Mouse (Mus musculus) urinary bladder, adult 2 months (tissue): ENCODE measurements around the gene Lemd2. TPM values are rescaled to one million over a fixed set of nuclear protein-coding genes. Genes with fewer than 3 reads are reported as not detected.

Source experiments
- DNase-seq: peaks from one replicate; pipeline ENCODE4 v3.0.0; 2022; ENCODE audit warnings: low spot score
- polyA plus RNA-seq: library from polyadenylated mRNA; depleted of rRNA; stranded (reverse); fragments of >200 nt; gene quantifications from 2 replicates; pipeline ENCODE4 v1.2.3, GENCODE M21; 2012; rRNA removed

The Lemd2 gene
- polyA plus RNA-seq, 1 experiment = 65.6 TPM

DNA sequence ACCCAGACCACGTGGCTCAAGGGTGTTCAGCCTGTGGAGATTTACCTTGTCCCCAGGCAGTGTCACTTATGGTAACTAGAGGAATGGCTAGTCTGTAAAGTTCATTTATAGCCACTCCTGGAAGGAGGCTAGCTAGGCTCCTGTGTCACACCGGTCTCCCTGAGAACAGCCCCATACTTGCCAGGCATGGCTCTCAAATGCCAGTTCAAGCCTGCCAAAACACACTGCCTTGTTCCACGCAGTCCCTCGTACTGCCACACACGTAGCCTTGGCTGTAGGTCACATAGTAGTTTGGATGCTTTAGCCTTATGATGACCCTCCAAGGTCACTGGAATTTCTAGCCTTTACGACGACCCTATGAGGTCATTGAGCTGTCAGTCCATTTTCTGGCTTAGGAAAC lies 45.1 kb downstream of the Lemd2 start:
- no peak for DNase-seq

DNA sequence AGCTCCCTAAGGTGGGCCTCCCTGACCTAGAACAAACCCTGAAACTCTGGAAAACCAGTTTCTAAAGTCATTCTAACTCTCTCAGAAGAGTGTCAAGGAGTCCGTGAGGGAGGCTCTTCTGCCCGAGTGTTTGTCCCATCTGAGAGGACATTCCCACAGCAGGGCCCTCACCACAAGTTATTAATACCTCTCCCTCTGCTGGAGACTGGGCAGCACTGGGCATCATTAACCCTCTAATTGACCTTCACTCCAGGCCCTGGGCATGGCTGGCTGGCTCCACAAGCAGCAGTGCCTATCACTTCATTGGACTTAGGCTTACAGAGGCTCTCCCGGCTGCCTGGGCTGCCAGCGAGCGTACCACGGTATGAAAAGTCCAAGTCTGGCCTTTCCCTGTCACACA lies 45.8 kb downstream of the Lemd2 start:
- no peak for DNase-seq

DNA sequence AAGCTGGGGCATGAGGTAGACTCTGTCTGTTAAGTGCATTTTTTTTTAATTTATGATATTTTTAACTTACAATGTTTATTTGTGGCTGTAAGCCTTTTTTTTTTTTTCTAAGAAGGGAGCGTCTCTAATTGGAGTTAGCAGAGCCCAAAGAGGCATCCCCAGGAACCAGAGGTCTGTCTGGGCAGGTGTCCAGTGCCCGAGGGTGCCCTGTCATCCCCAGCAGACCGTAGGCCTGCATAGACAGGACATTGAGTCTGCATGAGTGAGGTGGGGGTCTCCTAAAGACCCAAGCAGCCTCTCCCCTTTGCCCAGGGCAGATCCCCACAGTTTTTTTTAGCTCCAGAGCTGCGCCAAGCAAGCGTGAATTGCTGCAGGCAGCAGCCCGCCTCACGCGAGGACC lies 48.5 kb downstream of the Lemd2 start:
- no peak for DNase-seq

DNA sequence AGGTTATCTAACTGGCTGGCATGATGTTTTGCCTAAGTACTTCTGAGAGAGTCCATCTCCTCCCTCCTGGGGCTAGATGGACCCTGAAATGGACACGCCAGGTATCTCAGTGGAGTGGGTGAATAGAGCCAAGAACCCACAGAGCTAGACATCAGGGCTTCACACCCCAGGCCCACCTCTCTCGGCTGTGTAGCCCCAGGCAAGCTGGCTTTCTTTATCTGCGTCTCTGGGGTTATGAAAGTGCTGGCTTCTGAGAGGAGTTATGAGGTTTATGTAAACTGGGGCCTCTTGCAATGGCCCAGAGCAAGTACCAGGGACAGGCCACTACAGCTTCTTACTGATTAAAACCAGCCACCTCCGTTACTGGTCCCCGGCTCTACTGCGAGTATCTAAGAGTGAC lies 49.4 kb downstream of the Lemd2 start:
- DNase-seq = no peak

DNA sequence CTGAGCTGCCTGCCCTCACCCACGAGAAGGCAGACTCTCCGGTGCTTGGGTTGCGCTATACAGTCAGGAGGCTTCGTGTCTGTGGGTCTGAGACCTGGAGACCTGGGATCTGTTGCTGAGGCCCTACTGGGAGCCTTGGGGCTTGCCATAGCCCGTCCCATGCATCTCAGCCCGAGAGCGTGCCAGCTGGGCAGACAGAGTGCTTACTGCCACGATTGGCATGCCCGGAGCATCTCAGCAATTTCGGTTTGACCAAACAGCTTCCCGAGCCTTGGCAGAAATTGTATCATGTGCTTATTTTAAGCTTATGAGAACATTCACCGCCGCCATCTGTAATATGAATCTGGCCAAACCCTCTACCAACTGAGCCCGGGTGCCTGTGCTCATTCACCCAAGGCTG lies 50.0 kb downstream of the Lemd2 start:
- DNase-seq = no peak

DNA sequence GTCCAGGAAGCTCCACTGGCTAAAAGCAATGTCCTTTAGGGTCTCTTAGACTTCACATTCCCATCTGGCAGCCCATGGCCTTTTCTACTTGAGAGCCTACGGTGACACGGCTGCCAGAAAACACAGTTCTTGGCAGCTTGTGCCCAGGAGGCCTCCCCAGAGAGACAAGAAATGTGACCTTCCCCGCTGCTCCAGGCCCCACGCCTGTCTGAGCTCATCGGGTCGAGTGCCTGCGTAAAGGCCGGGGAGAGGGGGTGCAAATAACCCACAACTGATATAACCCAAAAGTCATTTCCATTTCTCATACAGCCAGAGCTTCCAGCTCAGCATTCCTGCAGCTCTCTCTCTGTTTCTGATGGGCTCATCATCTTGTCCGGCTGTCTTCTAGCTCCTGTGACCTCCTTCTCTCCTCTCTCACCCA lies 50.5 kb downstream of the Lemd2 start:
- DNase-seq = no peak

DNA sequence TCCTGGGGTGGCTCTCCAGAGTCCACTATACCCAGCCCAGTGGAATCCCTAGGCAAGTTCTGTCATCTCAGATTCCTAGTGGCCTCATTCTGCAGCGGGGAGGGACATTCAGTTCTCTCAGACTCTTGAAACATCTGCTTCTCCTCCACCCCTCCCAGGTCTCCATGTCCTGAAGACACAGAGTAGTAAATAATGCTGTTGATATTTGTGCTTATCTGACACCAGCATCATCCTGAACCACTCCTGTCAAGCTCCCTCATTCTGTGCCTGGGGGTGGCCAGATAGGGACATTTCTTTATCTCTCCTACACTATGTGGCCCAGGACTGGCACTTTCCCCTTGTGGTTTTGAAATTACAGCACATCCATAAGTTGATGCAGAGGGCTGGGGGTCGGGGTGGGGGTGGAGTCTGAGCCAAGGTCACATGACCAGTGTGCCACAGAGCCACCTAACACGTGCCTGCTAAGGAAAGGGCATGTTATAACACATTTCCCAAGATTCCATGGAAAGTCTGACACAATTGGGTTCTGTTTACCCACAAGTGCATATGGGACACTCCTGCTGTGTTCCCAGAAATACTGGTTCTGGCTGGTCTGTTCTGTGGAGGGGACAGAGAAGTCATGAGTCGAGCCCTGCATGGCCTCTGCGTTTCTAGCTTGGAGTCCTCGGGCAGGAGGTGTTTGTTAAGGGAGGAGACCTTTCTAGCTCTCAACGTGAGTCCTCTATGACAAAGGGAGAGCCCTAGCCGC lies 51.1 kb downstream of the Lemd2 start:
- DNase-seq = no peak

DNA sequence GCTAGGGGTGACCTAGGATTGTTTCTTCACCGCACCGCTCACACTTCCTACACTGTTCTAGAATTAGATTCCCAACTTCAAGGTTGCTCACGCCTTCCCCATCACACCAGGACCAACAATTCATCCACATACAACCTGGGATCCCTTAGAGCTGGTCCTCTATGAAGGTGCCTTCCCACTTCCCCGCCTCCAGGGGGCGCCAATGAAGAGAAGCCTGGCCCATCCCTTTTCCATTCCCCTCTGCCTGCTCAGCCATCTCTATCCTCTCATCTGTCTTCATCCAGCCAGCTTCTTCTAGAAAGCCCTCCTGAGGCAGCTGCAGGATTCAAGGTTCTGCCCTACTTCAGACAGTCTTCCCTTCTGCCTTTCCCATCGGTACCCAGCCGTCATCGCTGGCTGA lies 52.9 kb downstream of the Lemd2 start:
- DNase-seq = no peak

DNA sequence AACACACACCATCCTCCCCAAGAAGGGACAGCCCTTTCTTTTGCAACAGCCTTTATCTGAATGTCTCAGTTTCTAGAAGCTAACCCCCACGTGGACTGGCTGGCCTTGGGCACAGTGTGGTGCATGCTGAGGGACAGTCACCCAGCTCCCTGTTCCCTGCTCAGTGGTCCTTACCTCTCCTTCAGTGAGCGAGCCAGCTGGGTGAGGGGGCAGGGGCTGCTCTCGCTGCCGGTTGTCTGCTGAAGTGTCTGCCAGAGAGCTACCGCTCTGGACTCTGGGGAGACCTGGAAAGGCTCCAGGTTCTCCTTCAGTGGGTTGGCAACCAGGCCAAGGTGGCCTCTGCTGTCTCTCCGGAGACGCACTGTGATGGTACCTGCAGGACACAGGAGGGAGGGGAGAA lies 53.4 kb downstream of the Lemd2 start:
- no peak for DNase-seq

DNA sequence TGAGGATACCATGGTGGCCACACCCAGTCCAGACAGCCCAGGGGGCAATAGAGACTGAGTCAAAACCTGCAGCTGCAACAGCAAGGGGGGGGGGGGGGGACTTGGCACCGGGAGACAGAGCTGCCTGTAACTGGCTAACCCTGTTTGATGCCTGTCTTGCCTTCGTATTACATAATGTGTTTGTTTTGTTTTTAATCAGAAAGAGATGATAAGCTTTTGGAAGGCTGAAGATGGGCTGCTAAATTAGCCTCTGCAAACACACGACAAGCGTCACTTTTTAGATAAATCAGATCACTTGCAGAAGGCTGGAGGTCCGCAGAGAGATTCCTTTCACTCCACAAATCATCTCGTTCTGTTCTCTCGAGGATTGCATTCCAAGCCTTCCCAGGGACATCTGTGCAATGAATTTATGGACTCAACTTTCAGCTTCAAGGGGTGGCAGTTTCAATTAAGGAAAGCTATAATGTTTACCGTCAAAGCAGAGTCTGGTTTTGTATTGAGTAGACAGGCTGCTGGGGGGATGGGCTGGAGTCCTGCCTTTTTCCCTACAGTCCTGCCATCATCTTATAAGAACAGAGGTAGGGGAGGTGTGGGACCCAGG lies 57.8 kb downstream of the Lemd2 start:
- DNase-seq = no peak

DNA sequence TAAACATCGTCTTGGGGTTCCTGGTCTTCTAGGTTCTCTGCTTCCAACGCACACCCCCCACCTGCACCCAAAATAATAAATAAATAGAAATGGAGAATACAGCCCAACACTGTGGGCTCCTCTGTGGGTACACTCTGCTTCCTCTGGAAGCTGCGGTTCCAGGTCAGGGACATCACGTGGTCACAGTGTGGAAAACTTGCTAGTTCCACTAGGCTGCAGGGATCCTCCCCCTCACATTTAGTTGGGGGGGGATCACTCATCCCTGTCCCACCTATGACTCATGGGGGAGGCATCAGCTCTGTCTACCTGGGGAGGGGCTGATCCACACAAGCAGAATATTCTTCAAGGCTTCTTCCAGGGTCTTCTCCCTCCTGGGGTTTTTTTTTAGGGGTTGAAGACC lies 60.1 kb downstream of the Lemd2 start:
- no peak for DNase-seq

DNA sequence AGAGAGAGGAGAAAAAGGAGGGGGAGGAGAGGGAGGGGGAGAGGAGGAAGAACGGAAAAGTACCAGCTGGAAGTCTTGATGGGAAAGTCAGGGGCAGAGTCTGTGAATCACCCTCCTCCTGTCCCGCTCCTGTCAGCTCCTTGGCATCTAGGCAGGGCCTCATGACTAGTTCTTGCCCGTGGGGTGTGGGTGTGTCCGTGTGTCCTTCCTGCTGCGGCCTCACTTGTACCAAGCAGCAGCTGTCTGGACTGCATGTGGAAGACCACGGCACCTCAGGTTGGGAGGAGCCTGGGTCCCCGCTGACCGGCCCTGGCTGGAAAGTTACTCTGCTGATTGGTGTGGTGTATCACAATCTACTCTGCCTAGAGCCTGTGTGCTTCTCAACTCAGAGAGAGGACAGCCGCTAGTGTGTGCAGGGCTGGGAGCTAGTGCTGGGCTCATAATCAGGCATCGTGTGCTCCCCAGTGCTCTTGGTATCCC lies 62.3 kb downstream of the Lemd2 start:
- no peak for DNase-seq

DNA sequence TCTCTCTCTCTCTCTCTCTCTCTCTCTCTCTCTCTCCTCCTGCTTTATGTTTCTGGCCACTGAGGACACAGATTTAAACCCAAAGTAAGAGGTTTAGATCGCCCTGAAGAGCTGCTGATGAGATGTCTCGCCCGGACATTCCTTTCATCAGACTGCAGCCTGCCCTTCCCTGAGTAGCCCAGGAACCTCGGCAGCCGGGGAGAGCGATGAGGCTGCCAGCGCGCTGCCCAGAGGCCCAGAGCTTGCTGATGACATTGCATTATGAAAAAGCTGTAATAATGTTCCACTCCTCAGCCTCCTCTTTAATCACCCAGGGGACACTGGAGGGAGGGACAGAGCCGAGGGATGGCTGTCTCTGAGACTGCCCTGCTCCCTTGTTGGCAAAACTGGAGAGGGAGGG lies 64.0 kb downstream of the Lemd2 start:
- no peak for DNase-seq

Other genes with a start within 250 kb of the Lemd2 start
- 8.4 and 9.4 TPM in 2 replicates for gene Zbtb9, start 231.3 kb downstream of the Lemd2 start, polyA plus RNA-seq
- gene Bak1, start 175.5 kb downstream of the Lemd2 start, polyA plus RNA-seq = 34.8 and 36.8 TPM in 2 replicates
- gene Itpr3, start 147.2 kb downstream of the Lemd2 start, polyA plus RNA-seq = 9.5 and 17.8 TPM in 2 replicates
- gene Uqcc2, start 70.6 kb downstream of the Lemd2 start, polyA plus RNA-seq = 175 and 243 TPM in 2 replicates
- gene Ip6k3, start 36.7 kb downstream of the Lemd2 start, polyA plus RNA-seq = 0.13 and 0.17 TPM in 2 replicates